Mouse (Mus musculus): ENCODE data around the gene Klhdc3. TPM values are rescaled to one million over a fixed set of nuclear protein-coding genes. Genes with fewer than 3 reads are reported as not detected.

Gene Klhdc3
- 10 to 100 TPM; 53.8 to 65.7 (median 61.5) TPM for total RNA-seq (2022)

GRCm38 (mm10) chr17:46680760-46681373 is at the start of gene Klhdc3:
Klhdc3 (minus strand) TSS chr17:46680914.
- DNase-seq (ENCODE audit: low spot score): peak; percentile 93

- no peak for DNase-seq (ENCODE audit: low spot score)
Measured at GRCm38 (mm10) chr17:46728904-46729318, 48.2 kb upstream of the Klhdc3 start, which contains the start of gene Gnmt. Gnmt (minus strand) TSS chr17:46729168.

- DNase-seq (ENCODE audit: low spot score): no peak
Measured at GRCm38 (mm10) chr17:46728496-46728895, 47.8 kb upstream of the Klhdc3 start.

- no peak for DNase-seq (ENCODE audit: low spot score)
Measured at GRCm38 (mm10) chr17:46728021-46728420, 47.3 kb upstream of the Klhdc3 start.

GRCm38 (mm10) chr17:46727271-46727670 is 46.6 kb upstream of the Klhdc3 start:
- DNase-seq (ENCODE audit: low spot score): no peak

- DNase-seq (ENCODE audit: low spot score): no peak
Measured at GRCm38 (mm10) chr17:46725731-46726645, 45.3 kb upstream of the Klhdc3 start.

- no peak for DNase-seq (ENCODE audit: low spot score)
Measured at GRCm38 (mm10) chr17:46725273-46725672, 44.6 kb upstream of the Klhdc3 start.

- DNase-seq (ENCODE audit: low spot score): no peak
Measured at GRCm38 (mm10) chr17:46724477-46725084, 43.9 kb upstream of the Klhdc3 start.

GRCm38 (mm10) chr17:46721077-46721476 is 40.4 kb upstream of the Klhdc3 start:
- DNase-seq (ENCODE audit: low spot score): no peak

- DNase-seq (ENCODE audit: low spot score): no peak
Measured at GRCm38 (mm10) chr17:46714756-46715481, 34.2 kb upstream of the Klhdc3 start.

GRCm38 (mm10) chr17:46713849-46714248 is 33.1 kb upstream of the Klhdc3 start:
- DNase-seq (ENCODE audit: low spot score): no peak

- no peak for DNase-seq (ENCODE audit: low spot score)
Measured at GRCm38 (mm10) chr17:46712442-46712841, 31.7 kb upstream of the Klhdc3 start.

- DNase-seq (ENCODE audit: low spot score): no peak
Measured at GRCm38 (mm10) chr17:46711612-46712271, 31.0 kb upstream of the Klhdc3 start.

GRCm38 (mm10) chr17:46710959-46711597 is 30.4 kb upstream of the Klhdc3 start, which contains the start of gene Pex6:
Pex6 (plus strand) TSS chr17:46711463.
- DNase-seq (ENCODE audit: low spot score): peak; percentile 95

GRCm38 (mm10) chr17:46706375-46707089 is 25.8 kb upstream of the Klhdc3 start:
- no peak for DNase-seq (ENCODE audit: low spot score)

GRCm38 (mm10) chr17:46704887-46705835 is 24.4 kb upstream of the Klhdc3 start, which contains the start of gene Ppp2r5d:
Ppp2r5d (minus strand) TSS chr17:46705111.
- DNase-seq (ENCODE audit: low spot score): peak; percentile 98

GRCm38 (mm10) chr17:46703971-46704886 is 23.5 kb upstream of the Klhdc3 start:
- no peak for DNase-seq (ENCODE audit: low spot score)

Data from heart, adult 8-10 months (tissue).